ENCODE assay signal across 8 mouse cellular contexts in the genomic region with DNA sequence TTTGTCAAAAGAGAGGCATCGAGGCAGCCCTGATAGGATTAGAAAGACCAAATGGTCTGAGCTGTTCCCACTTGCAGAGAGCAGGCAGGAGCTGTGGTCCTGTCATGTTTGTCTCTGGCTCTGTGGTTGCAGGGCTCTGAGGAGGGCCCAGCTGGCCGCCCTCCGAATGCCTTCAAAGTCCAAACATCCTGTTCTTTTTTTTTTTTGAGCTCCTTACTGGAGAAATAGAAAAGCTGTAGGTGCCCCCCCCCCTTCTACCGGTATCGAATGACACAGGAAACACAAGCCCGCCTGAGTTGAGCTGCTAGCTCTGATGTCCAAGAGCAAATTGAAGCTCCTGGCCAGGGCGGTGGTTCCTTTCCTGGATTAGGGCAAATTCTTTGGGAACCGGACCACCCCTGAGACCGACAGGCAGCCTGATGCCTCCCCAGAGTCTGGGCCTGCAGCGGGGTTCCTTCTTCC. TPM values are rescaled to one million over a fixed set of nuclear protein-coding genes. Genes with fewer than 3 reads are reported as not detected.
DNase-seq lines count a peak whose midpoint lies in the region; ATAC-seq lines count a peak whose summit lies in the region.

No protein-coding gene starts in this region.

- H3K4me3 ChIP-seq in heart, embryonic 13.5 days, result peak overlapping the region; percentile 32
- H3K4me3 ChIP-seq in midbrain, embryonic 14.5 days (replicated peaks; ENCODE audit: low read depth, low read length), result no peak overlapping the region

- H3K36me3 ChIP-seq in heart, embryonic 13.5 days, result peaks cover 33% of the 10 kb centered on the region
- H3K36me3 ChIP-seq in midbrain, embryonic 14.5 days (ENCODE audit: control insufficient read depth, insufficient read depth, low read length), result no peaks in the 10 kb centered on the region

- WGBS in heart, embryonic 13.5 days, result 26% methylated on average over 10 of the region's 10 CpGs
- 18% methylated on average over 10 of the region's 10 CpGs for WGBS in midbrain, embryonic 14.5 days

- H3K9me3 ChIP-seq in heart, embryonic 13.5 days, result no peaks in the 10 kb centered on the region
- no peaks in the 10 kb centered on the region for H3K9me3 ChIP-seq in midbrain, embryonic 14.5 days (ENCODE audit: control insufficient read depth, low read length)

- intact Hi-C loops in gastrocnemius, postnatal 14 days (cut with DNase I; ENCODE audit: low total_unique reads), result no loop called here
- intact Hi-C loops in gastrocnemius, postnatal 36 days (cut with DNase I), result no loop called here

- peak overlapping the region; percentile 58 for H3K4me2 ChIP-seq in heart, embryonic 13.5 days
- H3K4me2 ChIP-seq in midbrain, embryonic 14.5 days (ENCODE audit: low read length), result no peak overlapping the region

- H3K4me1 ChIP-seq in heart, embryonic 13.5 days, result peaks cover 64% of the 10 kb centered on the region
- peaks cover 39% of the 10 kb centered on the region for H3K4me1 ChIP-seq in midbrain, embryonic 14.5 days (ENCODE audit: control insufficient read depth, insufficient read depth, low read length)

- DNase-seq in gastrocnemius, postnatal 14 days, result peak; percentile 22
- no peak for DNase-seq in gastrocnemius, postnatal 36 days
- peak; percentile 53 to 74 for DNase-seq in kidney, postnatal 4 days
- DNase-seq in midbrain, embryonic 14.5 days, result no peak
- no peak for DNase-seq in retina, postnatal 1 day
- DNase-seq in c-Kit-positive CD71-positive TER-119-positive erythroid progenitor cells, embryonic 14.5 days (ENCODE audit: low spot score), result no peak

- H3K27me3 ChIP-seq in heart, embryonic 13.5 days (replicated peaks), result 0 out of 2 replicates have a peak, but pooled peaks cover 4% of the 10 kb centered on the region
- H3K27me3 ChIP-seq in midbrain, embryonic 14.5 days (ENCODE audit: control insufficient read depth, insufficient read depth, low read length), result peaks cover 3% of the 10 kb centered on the region; the same call in 1 of the 2 replicates

- peak overlapping the region; percentile 69 for H3K9ac ChIP-seq in heart, embryonic 13.5 days
- 0 out of 2 replicates have a peak overlapping the region, but pooled peaks have one; percentile 12 for H3K9ac ChIP-seq in midbrain, embryonic 14.5 days (replicated peaks; ENCODE audit: low read length)

- ATAC-seq in heart, embryonic 13.5 days (ENCODE audit: extremely low read depth, insufficient number of reproducible peaks, low FRiP score, low TSS enrichment), result no peak
- ATAC-seq in midbrain, embryonic 14.5 days (ENCODE audit: low FRiP score, low TSS enrichment), result no peak
- no peak for ATAC-seq in megakaryocyte, adult 5-6 weeks (ENCODE audit: poor library complexity, severe bottlenecking)

- H3K27ac ChIP-seq in heart, embryonic 13.5 days (replicated peaks), result peak overlapping the region; percentile 93
- H3K27ac ChIP-seq in midbrain, embryonic 14.5 days (replicated peaks; ENCODE audit: low read depth, low read length), result peak overlapping the region; percentile 55; the same call in 1 of the 2 replicates

RNA-seq across cellular contexts. Expression of gene Ece1, which starts 58.5 kb away (rescaled TPM):
- 10 to 100 TPM; 50.0 to 57.7 TPM for total RNA-seq in gastrocnemius, postnatal 14 days (2021)
- total RNA-seq in gastrocnemius, postnatal 36 days (2021), result 10 to 100 TPM; 57.9 to 67.9 TPM
- 77.4 and 78.9 TPM in 2 replicates for polyA plus RNA-seq in heart, embryonic 13.5 days (2015; fragmentation: Nextera tagmentation; extraction: Ambion mirVana)
- polyA plus RNA-seq in midbrain, embryonic 14.5 days (2014; fragmentation: Nextera tagmentation; extraction: Ambion mirVana), result 11.9 and 18.4 TPM in 2 replicates
- 19.7 and 25.4 TPM in 2 replicates for total RNA-seq in megakaryocyte, adult 5-6 weeks (2015)
- total RNA-seq in megakaryocyte, adult 5-6 weeks (2017), result 12.5 and 15.9 TPM in 2 replicates

Comparison
In these comparisons a context has a peak if more than half of its experiments do, and no peak if none do; other contexts are left out.
1. DNase-seq: peak in gastrocnemius, postnatal 14 days (single experiment) and kidney, postnatal 4 days (2 of 2); none in gastrocnemius, postnatal 36 days (0 of 2), midbrain, embryonic 14.5 days (single experiment), retina, postnatal 1 day (single experiment) and c-Kit-positive CD71-positive TER-119-positive erythroid progenitor cells, embryonic 14.5 days (single experiment).